Mouse (Mus musculus) erythroblast, adult 5-6 weeks (primary cell): Measurements from ENCODE around the gene Nr1i3. TPM values are rescaled to one million over a fixed set of nuclear protein-coding genes. Genes with fewer than 3 reads are reported as not detected.

Source experiments
- ATAC-seq: replicated peaks from 2 replicates; pipeline ENCODE4 v1.8.0; 2016; ENCODE audit warnings: moderate number of reproducible peaks, mild to moderate bottlenecking, moderate TSS enrichment, inconsistent platforms; ENCODE audit not compliant: poor library complexity, low FRiP score, severe bottlenecking
- total RNA-seq, 2 experiments: library from RNA; stranded (forward) in 1 of 2; stranded (reverse) in 1 of 2; fragments of 150-400 nt in 1 of 2; fragments of 200-764, 138-1000 nt in 1 of 2; gene quantifications; 2 replicates each; pipeline versions ENCODE4 v1.2.3 to v1.2.4; 2015 to 2017; ENCODE audit warnings: low replicate concordance in 2 of 2

Nr1i3 gene
- total RNA-seq, 2 experiments from 2014 or later: not detected

- no peak for ATAC-seq
These were observed 19.6 kb upstream of the Nr1i3 start for GRCm38 (mm10) chr1:171193911-171194830.

- no peak for ATAC-seq
These were observed 18.5 kb upstream of the Nr1i3 start for GRCm38 (mm10) chr1:171195046-171195822.

GRCm38 (mm10) chr1:171195887-171196397 is 17.8 kb upstream of the Nr1i3 start, which contains the start of gene Pcp4l1:
Pcp4l1 (minus strand) TSS chr1:171196268.
- no peak for ATAC-seq

GRCm38 (mm10) chr1:171199532-171199931 is 14.2 kb upstream of the Nr1i3 start:
- ATAC-seq: no peak

GRCm38 (mm10) chr1:171200769-171201168 is 13.0 kb upstream of the Nr1i3 start:
- ATAC-seq: no peak

GRCm38 (mm10) chr1:171203471-171204248 is 10.1 kb upstream of the Nr1i3 start:
- no peak for ATAC-seq

- no peak for ATAC-seq
These were observed 9.5 kb upstream of the Nr1i3 start for GRCm38 (mm10) chr1:171204249-171204644.

GRCm38 (mm10) chr1:171205704-171206493 is 7.9 kb upstream of the Nr1i3 start:
- no peak for ATAC-seq

- ATAC-seq: no peak
These were observed 4.4 kb upstream of the Nr1i3 start for GRCm38 (mm10) chr1:171209409-171209808.

- no peak for ATAC-seq
These were observed 916 bp upstream of the Nr1i3 start for GRCm38 (mm10) chr1:171212854-171213253.

- ATAC-seq: no peak
These were observed 2.6 kb downstream of the Nr1i3 start for GRCm38 (mm10) chr1:171216241-171216955.

- ATAC-seq: peak; percentile 48
These were observed 7.1 kb downstream of the Nr1i3 start for GRCm38 (mm10) chr1:171220871-171221270.

- no peak for ATAC-seq
These were observed 7.8 kb downstream of the Nr1i3 start for GRCm38 (mm10) chr1:171221281-171222193.

GRCm38 (mm10) chr1:171222238-171223155 is 8.7 kb downstream of the Nr1i3 start, which contains the start of gene Tomm40l:
Tomm40l (minus strand) TSS chr1:171222514.
- peak; percentile 94 for ATAC-seq

- ATAC-seq: no peak
These were observed 9.4 kb downstream of the Nr1i3 start for GRCm38 (mm10) chr1:171223168-171223567.

GRCm38 (mm10) chr1:171223796-171224195 is 10.0 kb downstream of the Nr1i3 start:
- ATAC-seq: no peak
